Mouse (Mus musculus) T-helper 2 cell (primary cell): Measurements from ENCODE around the gene B3galt1.

Experiments
- in situ Hi-C: fragments of 300-600 bp; cut with MboI, MseI; formaldehyde crosslinking; loops from one replicate; pipeline ENCODE4 v1.15.1; 2025; ENCODE audit warnings: high pct_unique_total_duplicates

B3galt1 gene

GRCm38 (mm10) chr2:67565480-67566331 is at the start of gene B3galt1:
Gene B3galt1, plus strand, starts transcription at chr2:67565871.
- in situ Hi-C loops = no loop called here

DNA sequence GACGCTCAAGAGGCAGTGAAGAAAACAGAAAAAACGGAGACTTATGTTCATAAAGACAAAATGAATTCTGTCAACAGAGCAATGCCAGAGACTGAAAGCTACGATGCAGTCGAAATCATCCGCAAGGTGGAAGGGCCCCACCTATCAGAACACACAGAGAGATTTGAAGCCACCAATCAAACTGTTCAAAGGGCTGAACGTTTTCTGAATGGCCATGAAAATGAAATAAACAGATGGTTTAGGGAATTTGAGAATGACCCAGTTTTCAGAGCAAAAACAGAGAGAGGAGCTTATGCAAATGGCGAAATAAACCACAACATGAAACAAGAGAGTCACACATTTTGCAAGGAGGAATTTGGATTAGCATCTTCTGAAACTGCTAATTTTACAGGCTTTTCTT is 49.3 kb upstream of the B3galt1 start:
- in situ Hi-C loops = no loop called here

GRCm38 (mm10) chr2:67535347-67535746 is 30.3 kb upstream of the B3galt1 start:
- in situ Hi-C loops = no loop called here

- in situ Hi-C loops = no loop called here
Observed at GRCm38 (mm10) chr2:67539426-67539825, 26.2 kb upstream of the B3galt1 start.

GRCm38 (mm10) chr2:67541957-67542696 is 23.5 kb upstream of the B3galt1 start:
- in situ Hi-C loops = no loop called here

DNA sequence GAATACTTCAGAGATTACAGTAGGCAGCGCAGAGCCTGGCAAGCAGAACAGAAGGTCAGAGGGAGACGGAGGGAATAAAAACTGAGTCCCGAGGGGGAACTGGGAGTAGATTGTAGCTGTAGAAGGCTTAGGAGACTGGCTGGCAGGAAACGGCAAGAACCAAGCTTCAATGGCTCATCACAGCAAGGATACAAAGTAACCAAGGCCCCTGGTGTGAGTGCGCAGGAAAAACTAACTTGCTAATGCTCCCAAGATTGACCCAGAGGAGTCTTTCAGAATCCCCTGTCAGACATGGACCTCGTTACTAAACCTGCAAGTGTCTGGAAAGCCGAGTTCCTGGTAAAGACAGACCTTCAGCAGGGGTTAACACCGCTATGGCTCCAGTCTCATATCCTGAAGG is 21.2 kb upstream of the B3galt1 start:
- in situ Hi-C loops = no loop called here

DNA sequence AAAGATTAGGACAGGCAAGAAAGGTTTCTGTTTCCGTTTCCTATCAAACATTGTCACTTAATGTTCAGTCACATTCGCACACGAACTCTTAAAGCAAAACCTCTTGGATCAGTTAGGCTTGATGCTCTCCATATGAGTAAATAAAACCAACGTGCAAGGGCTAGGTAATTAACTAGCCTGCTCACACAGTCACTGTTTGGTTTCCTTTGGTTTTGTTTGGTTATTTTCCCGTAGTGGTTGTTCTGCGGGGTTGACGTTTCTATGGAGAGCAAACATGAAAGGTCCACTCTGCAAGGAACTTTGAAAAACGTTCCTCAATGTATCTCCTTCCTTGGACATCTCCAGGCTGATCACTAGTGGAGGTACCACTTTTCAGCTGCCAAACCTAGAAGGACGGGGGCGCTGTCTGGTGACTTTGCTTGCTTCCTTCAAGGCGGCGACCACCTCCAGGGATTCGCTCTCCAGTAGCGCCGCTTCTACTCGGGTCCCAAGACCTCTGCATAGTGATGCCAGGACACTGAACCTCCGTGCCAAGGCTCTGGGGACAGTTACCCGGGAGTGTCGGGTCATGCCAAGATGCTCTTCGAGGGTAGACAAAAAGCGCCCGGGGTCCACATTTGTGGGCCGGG is 706 bp upstream of the B3galt1 start:
- in situ Hi-C loops = no loop called here

DNA sequence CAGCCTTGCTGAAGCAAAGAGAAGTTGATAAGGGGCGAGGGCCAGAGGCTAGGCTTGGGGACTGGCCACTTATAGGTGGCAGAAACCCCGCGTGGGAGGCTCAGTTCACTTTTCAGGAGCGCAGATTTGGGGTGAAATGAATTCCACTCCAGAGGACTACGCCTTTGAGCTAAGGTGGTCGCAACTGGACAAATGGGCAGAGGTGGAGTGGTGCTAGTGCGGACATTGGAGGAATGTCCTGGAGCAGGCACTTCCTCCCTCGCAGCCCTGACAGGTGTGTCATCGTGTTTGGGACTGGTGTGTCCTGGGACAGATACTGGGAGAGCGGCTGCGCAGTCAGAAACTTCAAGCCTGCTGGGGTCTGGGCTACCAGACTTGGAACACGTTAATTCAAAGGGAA is 895 bp downstream of the B3galt1 start:
- in situ Hi-C loops = no loop called here

DNA sequence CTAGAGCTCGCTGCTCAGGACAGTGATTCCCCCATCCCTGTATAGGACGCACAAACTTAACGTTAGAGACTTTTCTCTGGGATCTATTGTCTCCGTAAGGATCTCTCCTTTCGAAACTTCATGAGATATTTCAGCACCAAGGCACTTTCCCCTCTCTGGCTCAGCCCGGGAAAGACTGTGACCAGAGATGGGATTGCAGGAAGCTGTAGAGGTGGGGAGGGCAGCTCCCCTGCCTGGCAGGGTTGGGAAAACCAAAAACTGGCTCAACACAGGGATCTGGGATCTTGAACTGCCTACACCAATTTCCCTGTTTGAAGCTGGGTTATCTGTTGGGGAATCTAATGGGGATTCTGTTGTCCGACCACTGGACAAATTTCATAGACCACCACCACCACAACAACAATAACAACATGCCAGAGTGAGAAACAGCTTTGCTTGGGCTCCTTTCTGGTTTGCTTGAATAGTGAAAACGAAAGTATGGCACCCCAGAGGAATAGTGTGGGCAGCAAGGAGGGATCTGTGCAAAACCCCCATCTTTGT is 1.5 kb downstream of the B3galt1 start:
- in situ Hi-C loops = no loop called here

DNA sequence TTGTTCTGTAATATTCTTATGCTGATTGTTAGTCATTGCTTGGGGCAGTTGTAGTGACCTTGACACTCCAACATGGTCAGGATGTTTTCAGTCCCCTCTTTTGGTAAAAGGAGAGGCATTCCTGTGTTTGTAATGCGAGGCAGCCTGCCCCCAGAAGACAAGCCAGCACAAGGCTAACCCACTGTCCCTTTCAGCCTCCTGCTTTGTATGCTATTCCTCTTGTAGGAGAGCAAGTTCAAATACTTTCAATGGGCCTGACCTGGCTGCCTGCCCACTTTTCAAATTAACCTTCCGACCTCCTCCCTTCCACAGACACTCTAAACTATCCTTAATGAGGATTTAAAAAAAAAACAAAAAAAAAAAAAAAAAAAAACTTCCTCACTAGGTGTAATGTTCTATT is 11.0 kb downstream of the B3galt1 start:
- in situ Hi-C loops = no loop called here

DNA sequence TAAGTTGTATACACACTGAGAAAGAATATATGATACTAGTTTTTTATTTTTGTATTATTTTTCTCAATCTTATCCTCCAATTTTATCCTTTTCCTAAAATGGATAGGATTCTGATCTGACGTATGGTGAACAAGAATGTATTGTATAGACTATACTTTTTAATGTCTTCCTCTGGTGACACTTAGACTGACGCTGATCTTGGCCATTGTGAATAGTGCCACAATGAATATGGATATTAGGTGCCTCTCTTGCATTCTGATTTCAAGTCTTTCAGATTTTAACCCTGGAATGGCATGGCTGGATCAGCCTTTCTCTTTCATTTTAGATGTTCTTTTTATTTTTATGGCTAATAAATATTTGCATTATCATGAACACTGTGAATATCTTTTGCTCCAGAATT is 17.4 kb downstream of the B3galt1 start:
- in situ Hi-C loops = no loop called here

DNA sequence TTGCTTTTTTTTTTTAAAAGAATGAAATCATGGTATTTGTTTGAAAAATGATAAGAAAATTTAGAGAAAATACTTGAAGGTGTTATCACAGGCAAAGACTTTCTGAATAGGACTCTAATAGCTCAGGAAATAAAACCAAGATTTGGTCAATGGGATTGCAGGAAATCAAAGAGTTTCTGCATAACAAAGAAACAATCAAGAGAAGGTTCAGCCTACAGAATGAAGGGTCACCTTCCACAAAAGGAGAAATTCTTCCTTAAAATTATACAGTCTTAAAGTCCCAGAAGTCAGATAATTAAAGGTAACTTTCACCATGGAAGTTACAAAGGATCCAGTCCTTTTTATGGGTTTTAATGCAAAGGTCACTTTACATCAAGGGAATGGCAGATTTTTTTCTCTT is 24.7 kb downstream of the B3galt1 start:
- in situ Hi-C loops = no loop called here

DNA sequence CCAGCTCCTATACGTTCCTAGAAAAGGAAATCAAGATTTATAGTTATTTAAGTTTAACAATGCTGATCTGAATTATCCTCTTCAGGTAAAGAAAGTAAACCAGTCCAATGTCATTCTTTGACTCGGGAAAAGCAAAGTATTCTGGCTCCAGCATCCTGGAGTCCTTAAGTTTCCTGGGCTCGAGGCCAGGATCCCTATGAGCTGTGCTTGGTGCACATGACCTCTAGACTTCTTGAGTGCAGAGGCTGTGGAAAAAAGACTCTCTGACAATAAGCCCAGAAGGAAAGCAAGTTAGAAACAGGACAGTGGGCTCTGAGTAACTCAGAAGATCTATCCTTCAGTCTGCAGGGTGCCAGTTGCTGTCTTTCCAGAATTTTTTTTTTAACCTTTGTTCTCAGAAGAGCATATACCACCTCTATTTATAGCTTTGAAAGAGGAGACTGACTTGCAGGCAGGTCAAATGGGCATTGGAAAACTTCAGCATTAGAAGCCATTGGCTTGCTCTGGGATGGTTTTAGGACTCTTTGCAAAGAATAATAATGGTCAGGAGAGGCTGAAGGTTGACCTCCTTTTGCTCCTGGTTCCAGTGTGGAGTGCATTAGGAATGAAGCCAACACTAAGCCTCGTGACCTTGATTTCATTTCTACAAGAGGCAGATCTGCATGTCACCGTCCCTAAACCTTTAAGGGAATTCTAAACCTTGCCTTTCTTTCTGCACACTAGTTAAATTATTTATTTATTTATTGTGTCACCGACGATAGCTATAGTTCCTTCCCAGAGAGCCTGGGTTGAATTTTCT is 26.4 kb downstream of the B3galt1 start:
- in situ Hi-C loops = no loop called here

DNA sequence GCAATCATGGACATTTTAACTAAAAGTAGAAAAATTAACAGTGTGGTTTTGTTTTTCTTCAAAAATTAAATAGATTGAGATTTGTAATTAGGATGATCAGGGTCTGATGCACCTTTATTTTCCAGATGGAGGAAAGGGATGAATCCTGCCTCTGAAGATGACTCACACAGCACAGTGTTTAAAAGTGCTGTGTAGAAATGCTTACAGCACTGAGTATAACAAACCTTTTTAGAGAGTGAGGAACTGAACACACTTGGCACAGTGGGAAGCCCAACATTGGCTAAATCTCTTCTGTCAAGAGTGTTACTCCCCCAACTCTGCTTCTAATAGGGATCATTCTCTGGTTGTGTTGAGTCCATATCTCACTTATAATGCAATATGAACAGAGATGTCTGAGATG is 57.2 kb downstream of the B3galt1 start:
- in situ Hi-C loops = no loop called here

DNA sequence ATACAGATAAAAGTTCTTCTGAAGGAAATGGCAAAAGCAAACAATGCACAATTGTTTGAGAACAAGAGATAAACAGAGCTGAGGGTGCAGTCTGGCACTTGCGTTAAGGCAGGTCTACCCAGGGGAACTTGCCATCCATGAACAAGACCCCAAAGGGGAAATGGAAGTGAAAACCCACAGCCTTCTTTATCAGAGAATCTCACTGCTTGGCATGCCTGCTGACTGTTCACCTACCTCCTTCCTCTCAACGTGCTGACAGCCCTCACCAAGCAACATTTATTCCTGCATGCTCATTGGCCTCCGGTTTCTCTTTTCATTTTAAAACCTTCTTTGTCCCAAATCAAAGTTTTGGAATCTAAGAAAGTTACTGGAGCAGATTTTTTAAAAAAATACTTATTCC is 62.0 kb downstream of the B3galt1 start:
- in situ Hi-C loops = no loop called here

DNA sequence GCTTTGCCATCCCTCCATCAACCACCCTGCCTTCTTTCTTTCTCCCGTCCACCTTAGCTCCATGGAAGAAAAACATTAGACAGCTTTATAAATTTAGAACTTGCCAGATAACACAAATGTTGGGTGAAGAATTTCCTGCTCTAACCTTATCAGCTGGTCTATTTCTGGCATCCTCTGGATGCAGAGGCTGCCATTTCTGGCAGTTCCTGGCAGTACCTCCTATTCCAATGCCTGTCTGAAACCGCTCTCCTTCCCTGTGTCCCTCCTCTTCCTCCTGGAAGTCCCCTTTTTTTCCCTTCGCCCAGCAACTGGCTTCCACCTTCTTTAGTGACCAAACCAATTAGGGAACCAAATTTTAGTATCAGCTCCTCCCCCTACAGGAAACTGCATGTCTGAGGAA is 62.6 kb downstream of the B3galt1 start:
- in situ Hi-C loops = no loop called here

GRCm38 (mm10) chr2:67654847-67655246 is 89.2 kb downstream of the B3galt1 start:
- in situ Hi-C loops = loop anchor here (10.0 kb wide), 1 partner anchor 710 kb away; no protein-coding TSS in a partner anchor

DNA sequence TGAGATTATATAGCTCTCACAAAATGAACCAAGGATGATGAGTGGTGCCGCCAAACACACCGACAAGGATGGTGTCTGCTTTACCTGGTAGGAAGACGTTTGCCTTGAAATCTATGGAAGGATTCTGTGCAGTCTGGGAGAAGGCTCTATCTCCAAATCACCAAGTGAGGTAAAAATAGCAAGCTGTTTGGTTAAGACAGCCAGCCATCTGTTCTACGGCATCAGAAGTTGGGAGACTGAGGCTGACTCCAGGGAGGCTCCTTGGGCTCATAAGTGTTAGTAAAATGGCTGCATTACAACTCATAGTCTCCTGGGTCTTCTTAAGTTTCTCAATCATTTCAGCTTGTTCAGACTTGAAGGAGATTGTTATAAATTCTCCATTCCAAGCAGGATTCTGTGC is 91.7 kb downstream of the B3galt1 start:
- in situ Hi-C loops = loop anchor here (10.0 kb wide), 1 partner anchor 707 kb away; no protein-coding TSS in a partner anchor

- in situ Hi-C loops = loop anchor here (10.0 kb wide), 1 partner anchor 707 kb away; no protein-coding TSS in a partner anchor
Observed at GRCm38 (mm10) chr2:67658091-67658490, 92.4 kb downstream of the B3galt1 start.

DNA sequence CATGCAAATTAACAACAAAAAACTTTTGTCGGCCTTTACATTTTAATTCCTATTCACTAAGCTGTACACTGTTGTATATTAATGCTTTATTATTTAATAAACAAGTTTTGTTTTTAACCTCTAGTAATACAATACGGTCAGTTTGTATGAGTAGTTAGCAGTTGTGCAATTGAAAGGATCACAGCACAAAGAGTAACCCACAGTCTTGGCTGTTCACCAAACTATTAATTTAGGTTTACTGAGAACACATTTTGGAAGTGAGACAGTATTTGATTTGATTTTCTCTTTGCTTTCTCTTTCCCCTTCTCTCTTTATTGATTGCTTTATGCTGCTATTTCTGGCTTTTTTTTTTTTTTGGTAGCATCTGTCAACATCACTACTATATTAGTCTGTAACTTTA is 106.0 kb downstream of the B3galt1 start:
- in situ Hi-C loops = no loop called here

GRCm38 (mm10) chr2:67677697-67678096 is 112.0 kb downstream of the B3galt1 start:
- in situ Hi-C loops = no loop called here
